Mouse (Mus musculus): ENCODE results near the gene Mov10. TPM values are rescaled to one million over a fixed set of nuclear protein-coding genes. Genes with fewer than 3 reads are reported as not detected.
"Not testable (repeated sequence)": the region's sequence is repeated elsewhere in the genome, so short reads cannot be mapped to it uniquely, and the experiment has no call there.

The Mov10 gene
- polyA plus RNA-seq, 1 experiment from 2014 or later = 17.4 TPM

DNA sequence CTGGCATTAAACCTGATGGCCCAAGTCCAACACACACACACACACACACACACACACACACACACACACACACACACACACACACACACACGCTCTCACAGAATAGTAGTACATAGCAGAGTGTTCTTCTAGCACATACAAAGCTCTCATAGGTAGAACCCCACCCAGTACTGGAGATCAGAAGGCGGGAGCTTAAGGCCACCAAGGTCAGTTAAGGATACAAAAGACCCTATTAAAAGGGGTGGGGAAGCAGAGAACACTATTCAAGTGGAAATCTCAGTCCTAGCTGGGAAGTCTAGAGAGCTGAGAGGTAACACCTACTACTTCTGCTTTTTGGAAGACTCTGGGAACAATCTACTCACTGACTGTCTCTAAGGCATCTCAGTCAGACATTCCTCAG is 3.0 kb downstream of the Mov10 start:
- Histone ChIP-seq H3K9me3 (ENCODE audit: control insufficient read depth, low read length) (no peaks in the 10 kb centered on the region), H3K36me3 (ENCODE audit: control insufficient read depth, insufficient read depth, low read length) (no peaks in the 10 kb centered on the region), H3K4me3 (ENCODE audit: low read depth, low read length) (no peak overlapping the region), H3K9ac (ENCODE audit: low read length) (no peak overlapping the region), H3K27ac (ENCODE audit: low read depth, low read length) (no peak overlapping the region), H3K27me3 (ENCODE audit: control insufficient read depth, insufficient read depth, low read length) (no peaks in the 10 kb centered on the region), H3K4me2 (ENCODE audit: low read depth) (no peak overlapping the region), H3K4me1 (ENCODE audit: control insufficient read depth, insufficient read depth, low read length) (peaks cover 5% of the 10 kb centered on the region)
- DNase-seq (ENCODE audit: low spot score) (no peak), ATAC-seq (ENCODE audit: insufficient read depth, low FRiP score, low TSS enrichment) (no peak)
- WGBS = 64% methylated on average over 2 of the region's 2 CpGs

GRCm38 (mm10) chr3:104814746-104815145 is 3.6 kb downstream of the Mov10 start:
- no peak for DNase-seq (ENCODE audit: low spot score)
- ATAC-seq (ENCODE audit: insufficient read depth, low FRiP score, low TSS enrichment) = no peak
- H3K36me3 ChIP-seq (ENCODE audit: control insufficient read depth, insufficient read depth, low read length) = no peaks in the 10 kb centered on the region
- no peak overlapping the region for H3K4me3 ChIP-seq (ENCODE audit: low read depth, low read length)
- H3K4me1 ChIP-seq (ENCODE audit: control insufficient read depth, insufficient read depth, low read length) = peaks cover 5% of the 10 kb centered on the region
- no peak overlapping the region for H3K4me2 ChIP-seq (ENCODE audit: low read depth)
- WGBS = 84% methylated on average over 1 of the region's 1 CpGs
- H3K9me3 ChIP-seq (ENCODE audit: control insufficient read depth, low read length) = no peaks in the 10 kb centered on the region
- H3K9ac ChIP-seq (ENCODE audit: low read length) = no peak overlapping the region
- no peak overlapping the region for H3K27ac ChIP-seq (ENCODE audit: low read depth, low read length)
- no peaks in the 10 kb centered on the region for H3K27me3 ChIP-seq (ENCODE audit: control insufficient read depth, insufficient read depth, low read length)

DNA sequence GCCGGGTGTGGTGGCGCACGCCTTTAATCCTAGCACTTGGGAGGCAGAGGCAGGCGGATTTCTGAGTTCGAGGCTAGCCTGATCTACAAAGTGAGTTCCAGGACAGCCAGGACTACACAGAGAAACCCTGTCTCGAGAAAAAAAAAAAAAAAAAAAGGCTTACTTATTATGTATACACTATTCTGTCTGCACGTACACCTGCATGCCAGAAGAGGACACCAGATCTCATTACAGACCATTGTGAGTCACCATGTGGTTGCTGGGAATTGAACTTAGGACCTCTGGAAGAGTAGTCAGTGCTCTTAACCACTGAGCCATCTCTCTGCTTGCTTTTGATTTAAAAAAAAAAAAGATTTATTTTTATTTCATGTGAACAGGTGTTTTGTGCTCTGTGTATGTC is 5.1 kb downstream of the Mov10 start:
- 92% methylated on average over 7 of the region's 7 CpGs for WGBS
- not testable (repeated sequence) for H3K4me3 ChIP-seq (ENCODE audit: low read depth, low read length); H3K9ac ChIP-seq (ENCODE audit: low read length)

GRCm38 (mm10) chr3:104812254-104812653 is 6.1 kb downstream of the Mov10 start:
- DNase-seq (ENCODE audit: low spot score) (no peak), ATAC-seq (ENCODE audit: insufficient read depth, low FRiP score, low TSS enrichment) (no peak)
- H3K9me3 ChIP-seq (ENCODE audit: control insufficient read depth, low read length) = no peaks in the 10 kb centered on the region
- 88% methylated on average over 4 of the region's 4 CpGs for WGBS
- H3K36me3 ChIP-seq (ENCODE audit: control insufficient read depth, insufficient read depth, low read length) = no peaks in the 10 kb centered on the region
- no peaks in the 10 kb centered on the region for H3K27me3 ChIP-seq (ENCODE audit: control insufficient read depth, insufficient read depth, low read length)
- H3K4me2 ChIP-seq (ENCODE audit: low read depth) = no peak overlapping the region
- no peak overlapping the region for H3K4me3 ChIP-seq (ENCODE audit: low read depth, low read length)
- no peak overlapping the region for H3K27ac ChIP-seq (ENCODE audit: low read depth, low read length)
- no peak overlapping the region for H3K9ac ChIP-seq (ENCODE audit: low read length)
- H3K4me1 ChIP-seq (ENCODE audit: control insufficient read depth, insufficient read depth, low read length) = no peaks in the 10 kb centered on the region

More for the DNA sequence above, 5.1 kb downstream of the Mov10 start:
- not testable (repeated sequence) for H3K27ac ChIP-seq (ENCODE audit: low read depth, low read length); ATAC-seq (ENCODE audit: insufficient read depth, low FRiP score, low TSS enrichment); H3K4me2 ChIP-seq (ENCODE audit: low read depth); DNase-seq (ENCODE audit: low spot score); H3K27me3 ChIP-seq (ENCODE audit: control insufficient read depth, insufficient read depth, low read length); H3K4me1 ChIP-seq (ENCODE audit: control insufficient read depth, insufficient read depth, low read length); H3K36me3 ChIP-seq (ENCODE audit: control insufficient read depth, insufficient read depth, low read length); H3K9me3 ChIP-seq (ENCODE audit: control insufficient read depth, low read length)

GRCm38 (mm10) chr3:104811752-104812151 is 6.6 kb downstream of the Mov10 start:
- no peak overlapping the region for H3K4me2 ChIP-seq (ENCODE audit: low read depth)
- no peaks in the 10 kb centered on the region for H3K36me3 ChIP-seq (ENCODE audit: control insufficient read depth, insufficient read depth, low read length)
- H3K27ac ChIP-seq (ENCODE audit: low read depth, low read length) = no peak overlapping the region
- no peaks in the 10 kb centered on the region for H3K9me3 ChIP-seq (ENCODE audit: control insufficient read depth, low read length)
- ATAC-seq (ENCODE audit: insufficient read depth, low FRiP score, low TSS enrichment) (no peak), DNase-seq (ENCODE audit: low spot score) (no peak)
- no peak overlapping the region for H3K4me3 ChIP-seq (ENCODE audit: low read depth, low read length)
- no peaks in the 10 kb centered on the region for H3K27me3 ChIP-seq (ENCODE audit: control insufficient read depth, insufficient read depth, low read length)
- WGBS = 27% methylated on average over 3 of the region's 3 CpGs
- H3K4me1 ChIP-seq (ENCODE audit: control insufficient read depth, insufficient read depth, low read length) = no peaks in the 10 kb centered on the region
- no peak overlapping the region for H3K9ac ChIP-seq (ENCODE audit: low read length)

- no peak overlapping the region for H3K9ac ChIP-seq (ENCODE audit: low read length)
- H3K4me3 ChIP-seq (ENCODE audit: low read depth, low read length) = no peak overlapping the region
- H3K36me3 ChIP-seq (ENCODE audit: control insufficient read depth, insufficient read depth, low read length) = no peaks in the 10 kb centered on the region; the same call in 1 of the 2 replicates
- no peaks in the 10 kb centered on the region for H3K4me1 ChIP-seq (ENCODE audit: control insufficient read depth, insufficient read depth, low read length)
- no peak for ATAC-seq (ENCODE audit: insufficient read depth, low FRiP score, low TSS enrichment)
- 93% methylated on average over 9 of the region's 9 CpGs for WGBS
- no peak overlapping the region for H3K27ac ChIP-seq (ENCODE audit: low read depth, low read length)
- no peak for DNase-seq (ENCODE audit: low spot score)
- no peaks in the 10 kb centered on the region for H3K27me3 ChIP-seq (ENCODE audit: control insufficient read depth, insufficient read depth, low read length)
- H3K4me2 ChIP-seq (ENCODE audit: low read depth) = no peak overlapping the region
- H3K9me3 ChIP-seq (ENCODE audit: control insufficient read depth, low read length) = no peaks in the 10 kb centered on the region
These were observed 12.8 kb downstream of the Mov10 start for GRCm38 (mm10) chr3:104805539-104805938.

DNA sequence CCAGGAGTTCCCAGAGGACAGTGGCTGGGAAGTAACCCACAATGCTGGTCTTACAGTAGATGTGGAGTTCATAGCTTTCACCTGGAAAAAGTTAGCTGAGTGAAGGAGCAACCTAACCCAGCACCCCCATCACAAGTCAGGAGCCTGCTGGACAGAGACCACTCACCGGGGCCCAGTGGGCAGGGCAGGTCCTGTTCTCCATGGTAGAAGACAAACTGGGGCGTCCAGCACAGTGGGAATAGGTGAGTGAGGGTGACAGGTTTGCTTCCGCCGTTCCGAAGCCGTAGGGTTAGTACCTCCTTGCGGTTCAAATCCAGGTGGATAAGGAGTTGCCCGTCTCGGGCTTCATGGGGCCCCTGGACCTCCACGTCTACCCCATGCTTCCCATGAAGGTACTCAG is 14.1 kb downstream of the Mov10 start:
- WGBS = 85% methylated on average over 10 of the region's 10 CpGs
- H3K4me3 ChIP-seq (ENCODE audit: low read depth, low read length) = no peak overlapping the region
- no peaks in the 10 kb centered on the region for H3K4me1 ChIP-seq (ENCODE audit: control insufficient read depth, insufficient read depth, low read length)
- no peaks in the 10 kb centered on the region for H3K27me3 ChIP-seq (ENCODE audit: control insufficient read depth, insufficient read depth, low read length)
- H3K9me3 ChIP-seq (ENCODE audit: control insufficient read depth, low read length) = no peaks in the 10 kb centered on the region
- H3K27ac ChIP-seq (ENCODE audit: low read depth, low read length) = no peak overlapping the region
- ATAC-seq (ENCODE audit: insufficient read depth, low FRiP score, low TSS enrichment) (no peak), DNase-seq (ENCODE audit: low spot score) (no peak)
- H3K36me3 ChIP-seq (ENCODE audit: control insufficient read depth, insufficient read depth, low read length) = no peaks in the 10 kb centered on the region; the same call in 1 of the 2 replicates
- H3K9ac ChIP-seq (ENCODE audit: low read length) = no peak overlapping the region
- H3K4me2 ChIP-seq (ENCODE audit: low read depth) = no peak overlapping the region

DNA sequence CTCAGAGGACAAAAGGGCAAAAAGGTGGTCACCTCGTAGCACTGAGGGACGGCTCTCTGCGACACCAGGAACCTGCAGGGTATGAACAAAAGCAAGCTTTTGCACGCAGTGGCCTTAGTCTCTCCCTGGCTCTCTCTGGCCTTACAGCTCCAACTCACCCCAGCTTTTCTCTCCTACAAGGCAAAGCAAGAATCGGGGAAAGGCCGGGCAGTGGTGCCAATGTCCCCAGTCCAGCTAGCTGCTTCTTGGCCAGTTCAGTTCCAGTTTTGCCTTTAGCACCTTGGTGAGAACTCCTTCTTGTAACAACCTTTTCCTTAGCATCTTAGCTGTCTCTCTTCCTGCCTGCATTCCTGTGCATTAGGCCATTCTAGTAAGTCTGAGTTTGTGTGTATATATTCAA is 16.9 kb downstream of the Mov10 start:
- Histone ChIP-seq H3K36me3 (ENCODE audit: control insufficient read depth, insufficient read depth, low read length) (no peaks in the 10 kb centered on the region; the same call in 1 of the 2 replicates), H3K4me3 (ENCODE audit: low read depth, low read length) (no peak overlapping the region), H3K9me3 (ENCODE audit: control insufficient read depth, low read length) (no peaks in the 10 kb centered on the region), H3K4me1 (ENCODE audit: control insufficient read depth, insufficient read depth, low read length) (no peaks in the 10 kb centered on the region), H3K4me2 (ENCODE audit: low read depth) (no peak overlapping the region), H3K9ac (ENCODE audit: low read length) (no peak overlapping the region), H3K27ac (ENCODE audit: low read depth, low read length) (no peak overlapping the region), H3K27me3 (ENCODE audit: control insufficient read depth, insufficient read depth, low read length) (no peaks in the 10 kb centered on the region)
- DNase-seq (ENCODE audit: low spot score) (no peak), ATAC-seq (ENCODE audit: insufficient read depth, low FRiP score, low TSS enrichment) (no peak)
- 88% methylated on average over 6 of the region's 6 CpGs for WGBS

DNA sequence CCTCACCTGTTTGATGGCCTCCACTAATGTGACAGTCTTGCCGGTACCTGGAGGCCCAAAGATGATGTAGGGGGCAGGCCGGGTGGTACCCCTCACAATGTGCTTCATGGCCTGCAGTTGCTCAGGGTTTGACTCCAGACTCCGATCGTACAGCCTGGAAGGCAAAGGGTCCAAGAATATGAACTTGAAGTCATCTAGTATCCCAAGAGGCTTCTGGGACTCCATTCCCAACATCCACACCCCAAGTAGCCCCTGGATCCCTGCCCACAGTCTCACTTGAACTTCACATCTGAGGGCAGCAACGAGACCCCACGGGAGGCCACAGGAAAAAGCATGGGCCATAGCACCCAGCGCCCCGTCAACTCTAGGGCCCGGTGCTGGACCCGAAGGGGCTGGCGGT is 17.7 kb downstream of the Mov10 start:
- no peak overlapping the region for H3K4me3 ChIP-seq (ENCODE audit: low read depth, low read length)
- H3K27ac ChIP-seq (ENCODE audit: low read depth, low read length) = no peak overlapping the region
- ATAC-seq (ENCODE audit: insufficient read depth, low FRiP score, low TSS enrichment) (no peak), DNase-seq (ENCODE audit: low spot score) (no peak)
- WGBS = 95% methylated on average over 11 of the region's 11 CpGs
- H3K9me3 ChIP-seq (ENCODE audit: control insufficient read depth, low read length) = no peaks in the 10 kb centered on the region
- H3K4me2 ChIP-seq (ENCODE audit: low read depth) = no peak overlapping the region
- H3K27me3 ChIP-seq (ENCODE audit: control insufficient read depth, insufficient read depth, low read length) = no peaks in the 10 kb centered on the region
- no peak overlapping the region for H3K9ac ChIP-seq (ENCODE audit: low read length)
- 0 out of 2 replicates have a peak, but pooled peaks cover 3% of the 10 kb centered on the region for H3K4me1 ChIP-seq (ENCODE audit: control insufficient read depth, insufficient read depth, low read length)
- no peaks in the 10 kb centered on the region; the same call in 1 of the 2 replicates for H3K36me3 ChIP-seq (ENCODE audit: control insufficient read depth, insufficient read depth, low read length)
